Comparison of ENCODE assay signal across 18 mouse cellular contexts in genomic region chr1:81092886-81093285, GRCm38 (mm10). TPM values are rescaled to one million over a fixed set of nuclear protein-coding genes. Genes with fewer than 3 reads are reported as not detected.
"Had no signal": no experiment of that assay in that cellular context is flagged by ENCODE, and none has a peak within 500 bp of the region (broad histone marks: within the 10 kb centered on the region; RNA-seq: fewer than 3 reads in every experiment).

No protein-coding gene starts in this region.

- H3K9me3 ChIP-seq: lung, embryonic 15.5 days; megakaryocyte, embryonic 14.5 days; midbrain, embryonic 13.5 days; midbrain, embryonic 15.5 days; neural tube, embryonic 12.5 days; stomach, embryonic 15.5 days had no signal

- DNase-seq: liver, postnatal 0 days; lung, adult 2 months; lung, postnatal 14 days; lung, postnatal 36 days; right cerebral cortex, postnatal 14 days; thymus, adult 2 months; thymus, postnatal 25 days had no signal

- H3K36me3 ChIP-seq: lung, embryonic 15.5 days; midbrain, embryonic 13.5 days; midbrain, embryonic 15.5 days; neural tube, embryonic 12.5 days; stomach, embryonic 15.5 days had no signal

- H3K4me3 ChIP-seq: lung, embryonic 15.5 days; megakaryocyte, embryonic 14.5 days; midbrain, embryonic 13.5 days; midbrain, embryonic 15.5 days; neural tube, embryonic 12.5 days; stomach, embryonic 15.5 days had no signal

- H3K4me1 ChIP-seq: lung, embryonic 15.5 days; megakaryocyte, embryonic 14.5 days; neural tube, embryonic 12.5 days; stomach, embryonic 15.5 days had no signal

- H3K4me2 ChIP-seq: lung, embryonic 15.5 days; midbrain, embryonic 11.5 days; midbrain, embryonic 13.5 days; midbrain, embryonic 15.5 days; neural tube, embryonic 12.5 days; stomach, embryonic 15.5 days had no signal

- ATAC-seq: liver, postnatal 0 days; lung, postnatal 0 days; midbrain, embryonic 13.5 days; midbrain, embryonic 15.5 days had no signal

- H3K27ac ChIP-seq: lung, embryonic 15.5 days; macrophage; midbrain, embryonic 13.5 days; midbrain, embryonic 15.5 days; neural tube, embryonic 12.5 days; stomach, embryonic 15.5 days; stomach, postnatal 0 days had no signal

- H3K27me3 ChIP-seq: lung, embryonic 15.5 days; megakaryocyte, embryonic 14.5 days; midbrain, embryonic 13.5 days; midbrain, embryonic 15.5 days; neural tube, embryonic 12.5 days; stomach, embryonic 15.5 days had no signal

- H3K9ac ChIP-seq: liver, postnatal 0 days; lung, embryonic 15.5 days; midbrain, embryonic 13.5 days; midbrain, embryonic 15.5 days; neural tube, embryonic 12.5 days; stomach, embryonic 15.5 days had no signal

RNA-seq across cellular contexts. Expression of gene Nyap2, which starts 16.1 kb away (rescaled TPM):
- polyA plus RNA-seq: liver, postnatal 0 days; lung, adult 2 months; lung, postnatal 0 days; spleen, adult 2 months had no signal
